Mouse (Mus musculus): ENCODE measurements at regions not wholly inside any gene's neighbourhood (a gene's known extent, or its start where the extent isn't known, plus 50 kb on each side); places are given as distances from the start of the nearest gene placed in this dataset.

GRCm38 (mm10) chr9:22937686-22938391, 285.0 kb upstream of the Bmper start:
- DNase-seq (ENCODE audit: low spot score in 2 of 2) = no peak

DNA sequence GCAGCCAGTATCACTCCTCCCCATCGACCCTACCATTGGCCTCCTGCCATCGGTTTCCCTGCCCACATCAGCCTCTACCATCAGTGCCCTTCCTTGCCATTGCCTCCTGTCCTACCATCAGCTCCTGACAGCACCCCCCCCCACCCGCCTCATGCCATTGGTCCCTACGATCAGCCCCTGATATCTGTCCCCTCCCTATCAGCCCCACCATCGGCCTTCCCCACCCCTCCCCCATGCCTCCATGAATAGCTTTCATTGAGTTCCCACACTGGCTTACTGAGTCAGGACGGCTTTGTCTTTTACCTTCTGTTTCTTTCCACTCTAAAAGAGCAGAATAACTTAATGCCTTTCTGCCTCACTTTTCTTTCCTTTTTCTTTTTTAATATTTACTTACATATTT, 277.9 kb upstream of the Bmper start:
- DNase-seq (ENCODE audit: low spot score in 2 of 2) = no peak

DNA sequence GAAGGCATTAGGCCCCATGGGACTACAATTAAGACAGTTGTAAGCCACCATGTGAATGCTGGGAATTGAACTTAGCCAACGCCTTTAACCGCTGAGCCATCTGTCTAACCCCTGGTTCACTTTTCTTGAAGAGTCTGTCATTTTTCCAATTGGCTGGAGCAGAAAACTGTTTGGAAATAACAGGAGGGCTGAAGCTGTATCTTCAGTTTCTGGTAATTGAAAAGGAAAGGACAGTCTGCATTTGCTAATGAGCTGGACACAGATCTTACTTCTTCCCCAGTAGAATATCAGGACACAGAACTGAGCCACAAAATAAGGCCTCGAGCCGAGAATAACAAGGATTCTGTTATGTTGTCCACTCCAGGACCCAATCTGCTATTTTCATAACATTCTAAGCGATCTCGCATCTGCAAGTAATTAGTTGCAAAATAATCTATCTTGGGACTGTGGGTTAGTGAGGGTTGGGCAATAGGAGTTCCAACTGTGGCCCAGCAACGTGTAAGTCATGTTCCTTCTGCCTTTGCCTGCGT, 277.4 kb upstream of the Bmper start:
- DNase-seq (ENCODE audit: low spot score in 2 of 2) = peak in 1 of 2 experiments; percentile 17

GRCm38 (mm10) chr9:22952571-22953442, 270.1 kb upstream of the Bmper start:
- peak in 1 of 2 experiments; percentile 13 for DNase-seq (ENCODE audit: low spot score in 2 of 2)

DNA sequence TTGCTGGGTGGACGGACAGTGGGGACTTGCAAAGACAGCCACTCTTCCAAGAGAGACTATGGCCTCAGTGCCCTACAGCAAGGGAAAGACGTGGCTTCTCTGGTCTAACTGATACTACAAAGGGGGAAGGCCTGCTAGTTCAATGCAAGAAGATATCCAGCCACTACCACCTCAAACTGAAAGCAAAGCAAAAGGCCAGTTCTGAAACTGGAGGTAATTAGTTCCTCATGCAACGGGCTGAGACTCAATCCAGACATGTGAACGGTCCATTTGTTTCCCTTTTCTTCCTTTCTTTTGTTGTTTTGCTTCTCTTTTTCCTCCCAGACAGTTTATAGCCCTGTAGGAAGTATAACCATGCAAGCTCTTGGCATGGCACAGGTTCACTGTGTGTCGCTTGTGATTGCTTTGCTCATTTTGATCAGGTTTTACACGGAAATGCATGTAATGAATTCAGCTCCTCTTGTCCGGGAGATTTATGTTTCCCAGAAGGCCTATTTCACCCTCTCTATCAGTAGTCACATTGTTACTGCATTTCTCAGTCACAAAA, 260.5 kb upstream of the Bmper start:
- no peak for DNase-seq (ENCODE audit: low spot score in 2 of 2)

DNA sequence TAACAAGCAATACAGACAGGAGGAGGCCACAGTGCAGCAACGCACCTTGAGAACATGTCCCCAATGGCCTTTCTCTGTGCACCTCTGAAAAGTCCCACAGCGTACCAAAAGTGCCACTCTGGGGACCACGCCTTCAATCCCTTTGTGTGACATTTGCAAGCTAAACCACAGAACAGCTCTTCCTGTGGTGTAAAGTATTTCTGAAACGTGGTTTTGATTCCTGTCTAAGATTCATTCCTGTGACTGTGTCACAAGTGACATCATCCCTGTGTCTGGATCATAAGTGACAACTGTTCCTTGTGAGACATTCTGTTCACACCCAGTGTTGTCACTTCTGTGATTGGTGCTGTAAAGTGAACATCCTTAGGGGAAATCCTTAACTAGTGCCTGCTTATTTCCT, 251.6 kb upstream of the Bmper start:
- no peak for DNase-seq (ENCODE audit: low spot score in 2 of 2)

- no peak for DNase-seq (ENCODE audit: low spot score in 2 of 2)
Observed at GRCm38 (mm10) chr9:22976748-22977147, 246.1 kb upstream of the Bmper start.

DNA sequence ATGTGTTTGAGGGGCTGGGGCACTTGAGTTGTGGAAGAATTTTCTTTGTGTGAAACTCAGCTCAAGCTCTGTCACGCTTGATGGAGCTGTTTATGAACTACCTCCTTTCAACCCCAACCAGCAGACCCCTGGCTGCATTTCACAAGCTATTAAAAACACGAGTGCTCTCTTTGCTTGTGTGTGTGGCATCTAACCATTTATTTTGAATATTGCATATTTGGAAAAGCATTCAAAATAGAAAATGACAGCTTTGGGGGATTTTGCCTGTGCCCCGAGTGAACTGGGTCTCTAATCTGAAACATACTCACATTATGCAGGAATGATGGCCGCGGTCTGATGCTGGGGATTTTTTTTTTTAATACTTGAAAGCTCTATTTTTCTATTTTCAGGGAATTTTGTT, 243.2 kb upstream of the Bmper start:
- DNase-seq (ENCODE audit: low spot score in 2 of 2) = no peak

- DNase-seq (ENCODE audit: low spot score in 2 of 2) = no peak
Observed at GRCm38 (mm10) chr9:22989508-22989907, 233.4 kb upstream of the Bmper start.

GRCm38 (mm10) chr9:22993531-22993930, 229.3 kb upstream of the Bmper start:
- DNase-seq (ENCODE audit: low spot score in 2 of 2) = no peak

DNA sequence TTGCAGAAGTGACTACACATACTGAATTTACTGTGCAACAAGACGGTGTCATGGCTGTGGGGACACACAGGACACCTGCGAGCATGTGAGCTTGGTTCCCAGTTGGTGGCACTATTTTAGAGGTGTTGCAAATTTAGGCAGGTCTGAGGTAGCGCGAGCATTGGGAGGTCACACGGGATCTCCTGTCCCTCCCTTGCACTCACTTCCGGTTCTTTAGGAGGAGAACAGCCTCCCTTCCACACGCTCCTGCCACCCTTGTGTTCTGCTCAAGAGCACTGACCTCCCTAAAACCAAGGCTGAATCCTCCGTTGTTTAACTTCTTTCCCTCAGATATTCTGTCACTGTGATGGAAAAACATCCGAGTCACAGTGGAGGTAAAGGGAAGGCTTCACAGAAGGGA, 227.3 kb upstream of the Bmper start:
- DNase-seq (ENCODE audit: low spot score in 2 of 2) = no peak

DNA sequence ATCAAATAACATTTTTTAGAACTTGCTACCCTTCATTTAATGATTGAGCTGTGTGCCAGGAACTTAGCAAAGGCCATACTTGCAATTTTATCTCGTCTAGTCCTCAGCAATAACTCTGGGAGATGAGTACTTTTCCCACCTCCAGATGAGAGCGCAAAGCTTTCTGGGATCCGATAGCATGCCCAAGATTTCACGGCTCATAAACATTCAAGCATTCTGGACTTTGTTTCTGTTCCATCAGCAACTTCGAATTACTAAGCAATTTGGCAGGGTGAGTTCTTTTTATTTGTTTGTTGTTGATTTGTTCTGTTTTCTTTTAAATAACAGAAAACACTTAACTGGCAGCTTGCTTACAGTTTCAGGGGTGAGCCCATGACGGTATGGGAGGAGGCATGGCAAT, 224.6 kb upstream of the Bmper start:
- no peak for DNase-seq (ENCODE audit: low spot score in 2 of 2)

- DNase-seq (ENCODE audit: low spot score in 2 of 2) = no peak
Observed at GRCm38 (mm10) chr9:22999181-22999580, 223.7 kb upstream of the Bmper start.

- no peak for DNase-seq (ENCODE audit: low spot score in 2 of 2)
Observed at GRCm38 (mm10) chr9:23000200-23000599, 222.7 kb upstream of the Bmper start.

GRCm38 (mm10) chr9:23003195-23004061, 219.4 kb upstream of the Bmper start:
- no peak for DNase-seq (ENCODE audit: low spot score in 2 of 2)

DNA sequence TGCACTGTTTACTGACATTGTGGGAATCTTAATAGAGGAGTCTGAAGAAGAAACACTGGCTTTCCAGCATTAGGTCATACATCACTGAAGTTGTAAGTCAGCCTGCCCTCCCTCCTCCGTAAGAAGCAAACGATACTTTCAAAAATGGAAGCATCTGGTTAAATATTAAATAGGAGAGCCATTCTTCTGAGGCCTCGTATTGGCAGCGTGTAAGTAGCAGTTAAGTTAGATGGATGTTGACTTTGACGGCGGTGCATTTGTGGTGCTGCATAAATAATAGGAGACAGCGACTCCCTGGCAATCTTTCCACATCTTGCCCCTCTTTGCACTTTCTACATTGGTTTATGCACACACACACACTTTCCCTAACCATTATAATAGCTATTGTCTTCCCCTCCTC, 217.9 kb upstream of the Bmper start:
- no peak for DNase-seq (ENCODE audit: low spot score in 2 of 2)

GRCm38 (mm10) chr9:23009462-23010183, 213.3 kb upstream of the Bmper start:
- no peak for DNase-seq (ENCODE audit: low spot score in 2 of 2)

GRCm38 (mm10) chr9:23011316-23011959, 211.4 kb upstream of the Bmper start:
- DNase-seq (ENCODE audit: low spot score in 2 of 2) = no peak

DNA sequence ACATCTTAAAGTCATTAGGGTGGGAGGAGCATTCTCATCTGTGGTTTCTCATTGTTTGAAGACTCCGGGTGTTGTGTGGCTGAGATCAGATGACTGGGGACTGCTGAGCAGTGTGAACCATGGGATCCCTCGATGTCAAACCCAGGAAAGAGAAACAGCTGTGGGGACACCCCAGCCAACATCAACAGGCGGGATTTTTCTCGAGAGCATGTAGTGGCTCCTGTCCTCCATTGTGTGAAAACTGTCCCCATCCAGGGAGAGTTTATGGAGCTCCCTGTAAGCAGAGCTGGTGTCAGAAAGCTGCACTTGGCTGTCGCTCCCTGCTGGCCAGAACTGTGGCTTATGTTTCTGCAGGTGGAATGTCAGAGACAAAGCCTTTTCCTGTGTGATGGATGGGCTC, 210.7 kb upstream of the Bmper start:
- DNase-seq (ENCODE audit: low spot score in 2 of 2) = no peak

DNA sequence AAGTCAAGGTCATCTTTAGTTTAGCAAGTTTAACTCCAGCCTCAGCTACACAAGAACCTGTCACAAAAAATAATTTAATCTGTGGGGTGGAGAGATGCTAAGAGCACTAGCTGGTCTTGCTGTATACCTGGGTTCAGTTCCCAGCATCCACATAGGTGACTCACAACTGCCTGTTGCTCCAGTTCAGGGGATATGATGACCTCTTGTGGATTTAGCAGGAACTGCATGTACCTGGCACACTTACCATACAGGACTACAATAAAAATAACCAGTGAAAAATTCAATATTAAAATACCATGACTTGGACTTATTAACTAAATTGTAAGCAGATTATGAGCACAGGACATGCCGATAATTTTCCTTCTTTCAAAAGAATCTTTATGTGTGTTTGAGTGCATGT, 206.1 kb upstream of the Bmper start:
- DNase-seq (ENCODE audit: low spot score in 2 of 2) = no peak

All from gastrocnemius, adult 8-10 months (tissue).